Mouse (Mus musculus) forelimb bud, embryonic 11.5 days (tissue): ENCODE results near the gene Irs1.

Experiments used
- DNase-seq: peaks from one replicate; pipeline ENCODE4 v3.0.0-alpha.2; 2012; ENCODE audit warnings: low read depth, low spot score

The Irs1 gene

GRCm38 (mm10) chr1:82183913-82184442 lies 107.2 kb downstream of the Irs1 start:
- no peak for DNase-seq
